In the genomic region with DNA sequence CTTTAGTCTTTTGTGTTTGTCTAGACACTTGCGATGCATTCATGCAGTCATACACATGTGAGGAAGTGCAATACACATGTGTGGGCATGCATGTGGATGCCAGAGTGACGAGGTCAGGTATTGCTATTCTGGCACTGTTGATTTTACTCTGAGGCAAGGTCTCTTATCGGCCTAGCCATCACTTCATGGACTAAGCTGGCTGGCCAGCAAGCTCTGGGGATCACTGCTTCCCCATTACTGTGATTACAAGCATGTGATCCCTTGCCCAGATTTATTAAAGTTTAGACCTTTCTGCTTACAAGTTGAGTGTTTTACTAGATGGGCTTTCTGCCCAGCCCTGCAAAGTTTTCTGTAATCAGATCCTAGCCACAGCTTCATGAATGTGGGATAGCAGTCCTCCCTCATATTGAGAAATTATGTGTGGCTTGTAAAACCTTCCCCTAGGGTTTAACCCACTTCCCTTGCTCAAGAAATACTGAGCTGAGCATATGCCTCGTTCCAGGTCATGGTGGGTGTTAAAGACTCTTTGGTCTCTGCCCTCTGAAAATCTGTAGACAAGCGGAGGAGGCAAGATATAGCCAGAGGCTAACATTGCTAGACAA, we compare ENCODE assay signal across 20 mouse cellular contexts. TPM values are rescaled to one million over a fixed set of nuclear protein-coding genes. Genes with fewer than 3 reads are reported as not detected.
DNase-seq lines count a peak whose midpoint lies in the region; ATAC-seq and TF ChIP-seq lines count a peak whose summit lies in the region.
"Had no signal": no experiment of that assay in that cellular context is flagged by ENCODE, and none has a peak within 500 bp of the region (broad histone marks: within the 10 kb centered on the region; RNA-seq: fewer than 3 reads in every experiment).

No protein-coding gene starts in this region.

- H3K36me3 ChIP-seq in embryonic facial prominence, embryonic 13.5 days = no peaks in the 10 kb centered on the region
- H3K36me3 ChIP-seq in embryonic facial prominence, embryonic 10.5 days (replicated peaks) = no peaks in the 10 kb centered on the region
- no peaks in the 10 kb centered on the region for H3K36me3 ChIP-seq in liver, adult 2 months (ENCODE audit: control insufficient read depth, insufficient read depth, low read length)
- H3K36me3 ChIP-seq in liver, embryonic 12.5 days = no peaks in the 10 kb centered on the region
- no peaks in the 10 kb centered on the region for H3K36me3 ChIP-seq in limb, embryonic 15.5 days
- H3K36me3 ChIP-seq: forebrain, embryonic 12.5 days; hindbrain, embryonic 13.5 days had no signal

- H3K4me1 ChIP-seq in embryonic facial prominence, embryonic 13.5 days = peaks cover 12% of the 10 kb centered on the region
- H3K4me1 ChIP-seq in embryonic facial prominence, embryonic 10.5 days = no peaks in the 10 kb centered on the region
- no peaks in the 10 kb centered on the region; the same call in 1 of the 2 replicates for H3K4me1 ChIP-seq in liver, adult 2 months (ENCODE audit: control insufficient read depth, insufficient read depth, low read length)
- no peaks in the 10 kb centered on the region for H3K4me1 ChIP-seq in liver, embryonic 12.5 days
- peaks cover 8% of the 10 kb centered on the region; the same call in 1 of the 2 replicates for H3K4me1 ChIP-seq in limb, embryonic 15.5 days
- H3K4me1 ChIP-seq: forebrain, embryonic 12.5 days; hindbrain, embryonic 13.5 days had no signal

- WGBS in embryonic facial prominence, embryonic 13.5 days = 46% methylated on average over 5 of the region's 5 CpGs
- WGBS in embryonic facial prominence, embryonic 10.5 days = 71% methylated on average over 5 of the region's 5 CpGs
- 68% methylated on average over 5 of the region's 5 CpGs for WGBS in liver, adult 2 months
- 57% methylated on average over 5 of the region's 5 CpGs for WGBS in liver, embryonic 12.5 days (ENCODE audit: insufficient replicate concordance)
- 20% methylated on average over 5 of the region's 5 CpGs for WGBS in limb, embryonic 15.5 days

- DNase-seq in embryonic facial prominence, embryonic 10.5 days (ENCODE audit: low spot score) = no peak
- DNase-seq in liver, adult 2 months (ENCODE audit: extremely low read depth, low read depth, low spot score) = peak; percentile 21
- peak; percentile 98 for DNase-seq in fat pad, adult 2 months (ENCODE audit: extremely low read depth, low read depth, low spot score)
- no peak for DNase-seq in adrenal gland, adult 2 months
- DNase-seq: adrenal gland, postnatal 14 days; cerebellum, adult 11-12 months; cerebellum, postnatal 36 days; gastrocnemius, postnatal 14 days; heart, postnatal 14 days; lung, postnatal 10 days; spleen, adult 18-20 months; thymus, adult 18-20 months had no signal

- no peak for TF ChIP-seq POLR2A in liver, adult 2 months (IDR thresholded peaks at IDR 0.05; ENCODE audit: extremely low read depth, insufficient read depth, low read length)

- H3K79me2 ChIP-seq in liver, adult 2 months (ENCODE audit: control insufficient read depth, insufficient read depth, low read length) = no peaks in the 10 kb centered on the region

- TF ChIP-seq CTCF in liver, adult 2 months (IDR thresholded peaks at IDR 0.05; ENCODE audit: low read depth, low read length) = no peak

- no peaks in the 10 kb centered on the region for H3K27me3 ChIP-seq in embryonic facial prominence, embryonic 13.5 days
- no peaks in the 10 kb centered on the region for H3K27me3 ChIP-seq in embryonic facial prominence, embryonic 10.5 days (replicated peaks; ENCODE audit: low read depth, poor library complexity, severe bottlenecking)
- no peaks in the 10 kb centered on the region for H3K27me3 ChIP-seq in liver, adult 2 months (ENCODE audit: control insufficient read depth, insufficient read depth, low read length)
- no peaks in the 10 kb centered on the region for H3K27me3 ChIP-seq in liver, embryonic 12.5 days (replicated peaks)
- H3K27me3 ChIP-seq in limb, embryonic 15.5 days = no peaks in the 10 kb centered on the region
- H3K27me3 ChIP-seq: forebrain, embryonic 12.5 days; hindbrain, embryonic 13.5 days had no signal

- no peak overlapping the region for H3K27ac ChIP-seq in embryonic facial prominence, embryonic 13.5 days
- H3K27ac ChIP-seq in embryonic facial prominence, embryonic 10.5 days (replicated peaks) = no peak overlapping the region
- no peak overlapping the region for H3K27ac ChIP-seq in liver, adult 2 months (replicated peaks; ENCODE audit: insufficient read depth, low read depth, low read length)
- H3K27ac ChIP-seq in liver, embryonic 12.5 days = no peak overlapping the region
- peak overlapping the region; percentile 2; the same call in 1 of the 2 replicates for H3K27ac ChIP-seq in limb, embryonic 15.5 days
- H3K27ac ChIP-seq: forebrain, embryonic 12.5 days; hindbrain, embryonic 13.5 days had no signal

- 0 out of 2 replicates have a peak, but pooled peaks have one; percentile 10 for ATAC-seq in embryonic facial prominence, embryonic 13.5 days (ENCODE audit: insufficient number of reproducible peaks, insufficient read depth, low FRiP score, low TSS enrichment, low read depth)
- ATAC-seq in liver, embryonic 12.5 days = no peak
- peak; percentile 82 for ATAC-seq in limb, embryonic 15.5 days (ENCODE audit: insufficient number of reproducible peaks, low FRiP score, low TSS enrichment, low read depth)
- ATAC-seq in activated CD4-positive, CD25-positive, alpha-beta regulatory T cell, adult 4 months = no peak

- no peak overlapping the region for H3K4me2 ChIP-seq in embryonic facial prominence, embryonic 13.5 days
- H3K4me2 ChIP-seq in liver, embryonic 12.5 days = no peak overlapping the region
- H3K4me2 ChIP-seq in limb, embryonic 15.5 days = no peak overlapping the region
- H3K4me2 ChIP-seq: forebrain, embryonic 12.5 days; heart, embryonic 11.5 days; hindbrain, embryonic 13.5 days had no signal

- H3K9me3 ChIP-seq in embryonic facial prominence, embryonic 13.5 days = no peaks in the 10 kb centered on the region
- no peaks in the 10 kb centered on the region for H3K9me3 ChIP-seq in embryonic facial prominence, embryonic 10.5 days
- H3K9me3 ChIP-seq in liver, embryonic 12.5 days (replicated peaks) = no peaks in the 10 kb centered on the region
- H3K9me3 ChIP-seq in limb, embryonic 15.5 days = no peaks in the 10 kb centered on the region
- H3K9me3 ChIP-seq: forebrain, embryonic 12.5 days; hindbrain, embryonic 13.5 days had no signal

- H3K9ac ChIP-seq in embryonic facial prominence, embryonic 13.5 days = no peak overlapping the region
- H3K9ac ChIP-seq in liver, adult 2 months (ENCODE audit: low read depth, low read length) = no peak overlapping the region
- H3K9ac ChIP-seq in liver, embryonic 12.5 days = no peak overlapping the region
- no peak overlapping the region for H3K9ac ChIP-seq in limb, embryonic 15.5 days
- H3K9ac ChIP-seq: forebrain, embryonic 12.5 days; hindbrain, embryonic 13.5 days had no signal

- no peak overlapping the region for H3K4me3 ChIP-seq in embryonic facial prominence, embryonic 13.5 days
- H3K4me3 ChIP-seq in embryonic facial prominence, embryonic 10.5 days = no peak overlapping the region
- H3K4me3 ChIP-seq in liver, adult 2 months (ENCODE audit: insufficient read depth, low read depth, low read length) = no peak overlapping the region
- no peak overlapping the region for H3K4me3 ChIP-seq in liver, embryonic 12.5 days
- no peak overlapping the region for H3K4me3 ChIP-seq in limb, embryonic 15.5 days
- H3K4me3 ChIP-seq: forebrain, embryonic 12.5 days; hindbrain, embryonic 13.5 days had no signal

RNA-seq across cellular contexts. Expression of gene Enpp5, which starts 17.2 kb away (rescaled TPM):
- polyA plus RNA-seq in embryonic facial prominence, embryonic 13.5 days (2015; fragmentation: Nextera tagmentation; extraction: Ambion mirVana) = 15.4 and 20.0 TPM in 2 replicates
- polyA plus RNA-seq in embryonic facial prominence, embryonic 10.5 days (2016; fragmentation: Nextera tagmentation; extraction: Ambion mirVana) = 6.1 and 6.5 TPM in 2 replicates
- 19.7 and 23.5 TPM in 2 replicates for total RNA-seq in liver, adult 2 months (2014; rRNA removed)
- polyA plus RNA-seq in liver, adult 2 months (2012; rRNA removed) = 9.1 and 9.4 TPM in 2 replicates
- 5.0 and 5.6 TPM in 2 replicates for polyA plus RNA-seq in liver, embryonic 12.5 days (2016; fragmentation: Nextera tagmentation; extraction: Ambion mirVana)
- 17.9 and 18.3 TPM in 2 replicates for polyA plus RNA-seq in limb, embryonic 15.5 days (2015; fragmentation: Nextera tagmentation; extraction: Ambion mirVana)
- total RNA-seq in adrenal gland, adult 2 months (2021) = 10 to 100 TPM; 59.2 to 63.9 TPM
- 8.6 and 9.2 TPM in 2 replicates for polyA plus RNA-seq in adrenal gland, adult 2 months (2012; rRNA removed)
- 1 to 10 TPM; 3.8 to 5.5 TPM for polyA plus RNA-seq in activated CD4-positive, CD25-positive, alpha-beta regulatory T cell, adult 4 months (2017; shearing (Covaris generic))
- total RNA-seq: CH12.LX had no signal

RNA-seq across cellular contexts. Expression of gene Enpp4, which starts 44.2 kb away (rescaled TPM):
- 3.6 and 4.3 TPM in 2 replicates for polyA plus RNA-seq in embryonic facial prominence, embryonic 13.5 days (2015; fragmentation: Nextera tagmentation; extraction: Ambion mirVana)
- polyA plus RNA-seq in embryonic facial prominence, embryonic 10.5 days (2016; fragmentation: Nextera tagmentation; extraction: Ambion mirVana) = 2.2 and 3.1 TPM in 2 replicates
- 6.1 and 7.7 TPM in 2 replicates for total RNA-seq in liver, adult 2 months (2014; rRNA removed)
- polyA plus RNA-seq in liver, adult 2 months (2012; rRNA removed) = 2.4 and 2.6 TPM in 2 replicates
- 4.8 and 5.1 TPM in 2 replicates for polyA plus RNA-seq in liver, embryonic 12.5 days (2016; fragmentation: Nextera tagmentation; extraction: Ambion mirVana)
- polyA plus RNA-seq in limb, embryonic 15.5 days (2015; fragmentation: Nextera tagmentation; extraction: Ambion mirVana) = 3.4 and 3.7 TPM in 2 replicates
- total RNA-seq in adrenal gland, adult 2 months (2021) = 10 to 100 TPM; 10.2 to 12.9 TPM
- 1.5 and 1.8 TPM in 2 replicates for polyA plus RNA-seq in adrenal gland, adult 2 months (2012; rRNA removed)
- 1 to 10 TPM; 3.6 to 4.2 TPM for polyA plus RNA-seq in activated CD4-positive, CD25-positive, alpha-beta regulatory T cell, adult 4 months (2017; shearing (Covaris generic))

Comparison
In these comparisons a context has a peak if more than half of its experiments do, and no peak if none do; other contexts are left out.
1. ATAC-seq: peak in embryonic facial prominence, embryonic 13.5 days (single experiment) and limb, embryonic 15.5 days (single experiment); none in liver, embryonic 12.5 days (single experiment) and activated CD4-positive, CD25-positive, alpha-beta regulatory T cell, adult 4 months (single experiment).
2. DNase-seq: peak in liver, adult 2 months (single experiment) and fat pad, adult 2 months (single experiment); none in embryonic facial prominence, embryonic 10.5 days (single experiment) and adrenal gland, adult 2 months (single experiment).